Mouse (Mus musculus): Measurements from ENCODE around the gene Nicn1.
"Not testable (repeated sequence)": the region's sequence is repeated elsewhere in the genome, so short reads cannot be mapped to it uniquely, and the experiment has no call there.

The Nicn1 gene

GRCm38 (mm10) chr9:108290016-108290750, at the start of gene Nicn1:
TSS of gene Nicn1 (plus strand) at chr9:108290429.
- in situ Hi-C loops (cut with MboI) = no loop called here

GRCm38 (mm10) chr9:108244540-108244939, 45.7 kb upstream of the Nicn1 start:
- in situ Hi-C loops (cut with MboI) = no loop called here

- in situ Hi-C loops (cut with MboI) = no loop called here
These were observed 45.2 kb upstream of the Nicn1 start for GRCm38 (mm10) chr9:108244984-108245383.

- in situ Hi-C loops (cut with MboI) = no loop called here
These were observed 41.3 kb upstream of the Nicn1 start for GRCm38 (mm10) chr9:108248957-108249356.

- in situ Hi-C loops (cut with MboI) = no loop called here
These were observed 38.4 kb upstream of the Nicn1 start for GRCm38 (mm10) chr9:108251877-108252276.

GRCm38 (mm10) chr9:108252766-108253165, 37.5 kb upstream of the Nicn1 start:
- in situ Hi-C loops (cut with MboI) = no loop called here

GRCm38 (mm10) chr9:108260526-108260925, 29.7 kb upstream of the Nicn1 start:
- in situ Hi-C loops (cut with MboI) = no loop called here

GRCm38 (mm10) chr9:108261865-108262264, 28.4 kb upstream of the Nicn1 start:
- in situ Hi-C loops (cut with MboI) = no loop called here

GRCm38 (mm10) chr9:108262494-108263049, 27.7 kb upstream of the Nicn1 start:
- in situ Hi-C loops (cut with MboI) = no loop called here

GRCm38 (mm10) chr9:108263131-108263681, 27.0 kb upstream of the Nicn1 start:
- in situ Hi-C loops (cut with MboI) = no loop called here

- in situ Hi-C loops (cut with MboI) = no loop called here
These were observed 26.5 kb upstream of the Nicn1 start, which contains the start of gene Dag1 for GRCm38 (mm10) chr9:108263690-108264190. TSS of gene Dag1 (minus strand) at chr9:108263958.

GRCm38 (mm10) chr9:108264191-108264921, 25.9 kb upstream of the Nicn1 start:
- in situ Hi-C loops (cut with MboI) = no loop called here

GRCm38 (mm10) chr9:108266261-108266935, 23.8 kb upstream of the Nicn1 start:
- in situ Hi-C loops (cut with MboI) = no loop called here

GRCm38 (mm10) chr9:108267691-108268090, 22.5 kb upstream of the Nicn1 start:
- in situ Hi-C loops (cut with MboI) = no loop called here

- in situ Hi-C loops (cut with MboI) = not testable (repeated sequence)
These were observed 21.5 kb upstream of the Nicn1 start for GRCm38 (mm10) chr9:108268701-108269100.

GRCm38 (mm10) chr9:108271941-108272340, 18.3 kb upstream of the Nicn1 start:
- in situ Hi-C loops (cut with MboI) = no loop called here

GRCm38 (mm10) chr9:108272691-108273090, 17.5 kb upstream of the Nicn1 start:
- in situ Hi-C loops (cut with MboI) = no loop called here

GRCm38 (mm10) chr9:108273485-108273884, 16.7 kb upstream of the Nicn1 start:
- in situ Hi-C loops (cut with MboI) = no loop called here

- in situ Hi-C loops (cut with MboI) = no loop called here
These were observed 15.5 kb upstream of the Nicn1 start for GRCm38 (mm10) chr9:108274476-108275330.

GRCm38 (mm10) chr9:108275331-108275659, 14.9 kb upstream of the Nicn1 start:
- in situ Hi-C loops (cut with MboI) = no loop called here
